Mouse (Mus musculus): Measurements from ENCODE around the gene Gm19684.
"Not testable (repeated sequence)": the region's sequence is repeated elsewhere in the genome, so short reads cannot be mapped to it uniquely, and the experiment has no call there.

DNA sequence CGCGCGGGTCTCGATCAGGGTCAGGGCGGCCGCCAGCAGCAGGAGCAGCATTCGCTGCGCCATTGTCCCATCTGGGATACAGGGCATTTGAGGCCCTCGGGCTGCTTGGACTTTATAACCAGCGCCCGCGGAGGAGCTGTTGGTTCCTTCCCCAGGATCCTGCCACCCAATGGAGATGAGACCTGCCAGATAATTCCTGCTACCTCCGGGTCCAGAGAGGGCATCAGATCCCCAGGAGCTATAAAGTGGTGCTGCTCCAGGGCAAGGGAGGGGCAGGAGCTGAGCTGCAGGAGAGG lies 24.3 kb downstream of the Gm19684 start:
- not testable (repeated sequence) for TF ChIP-seq GATA1, TAL1 (IDR thresholded peaks at IDR 0.05; ENCODE audit: low read length)

All from erythroblast, embryonic 14.5 days (primary cell).